Mouse (Mus musculus) heart, postnatal 14 days (tissue): ENCODE data around the gene Sco2. TPM values are rescaled to one million over a fixed set of nuclear protein-coding genes. Genes with fewer than 3 reads are reported as not detected.
A peak's percentile ranks its signal among the peaks of the same experiment; 100 is the strongest.

Source experiments
- DNase-seq, 2 experiments: peaks; one replicate each; pipeline ENCODE4 v3.0.0; 2021 to 2022
- intact Hi-C: fragments of 180-260 bp; cut with DNase I; formaldehyde crosslinking; loops from one replicate; pipeline ENCODE4 v1.15.1; 2025
- long read RNA-seq, 2 experiments: library from polyadenylated mRNA; stranded (forward); transcript quantifications; one replicate each; pipeline ENCODE4 v2.0.0; 2021
- total RNA-seq, 2 experiments: library from RNA; stranded (reverse); gene quantifications; 2 replicates each; pipeline ENCODE4 v1.2.3; 2021

Gene Sco2
- 10 to 100 TPM; 19.7 to 21.4 TPM for total RNA-seq
- long read RNA-seq, experiment 1, transcript Sco2-202 (2 exons, 1,250 nt): minor isoform, 5 of 23 reads
- long read RNA-seq, experiment 1, transcript Sco2-201 (3 exons, 1,145 nt): major isoform, 8 of 23 reads
- long read RNA-seq, experiment 1, partial matches to known transcripts: 10 of 23 reads
- long read RNA-seq, experiment 1, other reads (novel, unspliced or antisense): 0 of 23 reads
- long read RNA-seq, experiment 2, transcript Sco2-201 (3 exons, 1,145 nt): major isoform, 10 of 21 reads
- long read RNA-seq, experiment 2, partial matches to known transcripts: 9 of 21 reads
- long read RNA-seq, experiment 2, other reads (novel, unspliced or antisense): 0 of 21 reads

GRCm38 (mm10) chr15:89373762-89374248 lies at the start of gene Sco2:
Gene Sco2, minus strand, starts transcription at chr15:89373846.
- DNase-seq: peak; percentile 95 to 98
- intact Hi-C loops: loop anchor here (2.0 to 5.0 kb wide), 3 partner anchors 17 to 213 kb away; partner anchors contain the start of gene Sbf1

- intact Hi-C loops: no loop called here
- no peak for DNase-seq
Measured at GRCm38 (mm10) chr15:89421938-89422337, 48.3 kb upstream of the Sco2 start.

- intact Hi-C loops: no loop called here
- DNase-seq: no peak
Measured at GRCm38 (mm10) chr15:89415282-89415681, 41.6 kb upstream of the Sco2 start.

GRCm38 (mm10) chr15:89410118-89410517 lies 36.5 kb upstream of the Sco2 start, which contains the start of gene Syce3:
Gene Syce3, minus strand, starts transcription at chr15:89410503.
- DNase-seq: no peak
- intact Hi-C loops: no loop called here

GRCm38 (mm10) chr15:89406691-89407090 lies 33.0 kb upstream of the Sco2 start:
- DNase-seq: no peak

DNA sequence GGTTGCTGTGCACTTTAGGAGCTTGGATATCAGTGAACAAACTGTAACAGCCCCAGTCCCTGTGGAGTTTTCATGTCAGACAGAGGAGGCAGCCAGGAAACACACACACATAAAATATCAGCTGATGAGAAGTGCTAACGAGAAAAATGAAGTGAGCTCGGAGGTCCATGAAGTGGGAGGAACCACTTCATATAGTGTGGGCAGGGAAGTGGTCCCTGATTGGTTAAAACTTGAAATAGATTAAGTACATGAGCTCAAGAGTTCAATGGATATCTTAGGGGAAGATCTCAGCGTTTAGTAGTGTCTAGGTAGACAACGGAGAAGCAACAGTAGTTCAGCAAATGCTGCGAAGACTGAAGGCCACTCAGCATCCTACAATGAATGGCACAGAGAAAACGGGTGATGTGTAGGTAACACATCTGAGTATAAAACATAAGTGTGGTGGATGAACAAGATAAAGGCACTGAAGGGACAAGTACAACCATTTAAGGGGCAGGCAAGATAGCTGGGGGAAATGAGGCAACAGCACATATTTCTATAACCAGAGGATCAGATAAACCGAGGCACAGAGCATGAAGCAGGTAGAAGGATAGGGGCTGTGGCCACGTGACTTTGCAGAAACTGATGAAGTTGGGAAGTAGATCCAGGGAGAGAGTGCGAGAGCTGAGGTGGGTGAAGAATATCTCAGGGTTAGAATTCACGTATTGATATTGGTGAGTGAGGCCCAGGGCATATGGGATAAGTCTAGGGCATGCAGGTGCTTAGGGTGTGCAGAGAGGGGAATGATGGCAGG lies 31.4 kb upstream of the Sco2 start:
- intact Hi-C loops: no loop called here
- DNase-seq: no peak

More at GRCm38 (mm10) chr15:89406691-89407090, 33.0 kb upstream of the Sco2 start:
- intact Hi-C loops: no loop called here

GRCm38 (mm10) chr15:89402471-89402870 lies 28.8 kb upstream of the Sco2 start:
- intact Hi-C loops: no loop called here
- no peak for DNase-seq

DNA sequence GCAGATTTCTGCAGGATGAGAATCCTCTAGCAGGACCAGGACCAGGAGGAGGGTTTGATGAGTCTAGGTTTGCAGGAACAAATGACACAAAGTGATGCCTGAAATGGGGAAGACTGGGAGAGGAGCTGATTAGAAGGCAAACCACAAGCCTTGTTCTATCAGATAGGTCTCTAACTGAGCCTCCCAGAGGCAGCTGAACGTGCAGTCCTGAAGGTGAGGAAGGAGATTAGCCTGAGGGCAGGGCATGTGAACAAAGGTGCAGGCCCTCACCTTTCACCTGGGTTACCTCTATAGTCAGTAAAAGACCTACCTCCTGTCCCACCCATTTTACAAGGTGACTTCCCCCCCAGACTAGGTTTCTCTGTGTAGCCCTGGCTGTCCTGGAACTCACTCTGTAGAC lies 26.1 kb upstream of the Sco2 start:
- intact Hi-C loops: no loop called here
- DNase-seq: no peak

- no peak for DNase-seq
- intact Hi-C loops: no loop called here
Measured at GRCm38 (mm10) chr15:89398146-89398545, 24.5 kb upstream of the Sco2 start.

DNA sequence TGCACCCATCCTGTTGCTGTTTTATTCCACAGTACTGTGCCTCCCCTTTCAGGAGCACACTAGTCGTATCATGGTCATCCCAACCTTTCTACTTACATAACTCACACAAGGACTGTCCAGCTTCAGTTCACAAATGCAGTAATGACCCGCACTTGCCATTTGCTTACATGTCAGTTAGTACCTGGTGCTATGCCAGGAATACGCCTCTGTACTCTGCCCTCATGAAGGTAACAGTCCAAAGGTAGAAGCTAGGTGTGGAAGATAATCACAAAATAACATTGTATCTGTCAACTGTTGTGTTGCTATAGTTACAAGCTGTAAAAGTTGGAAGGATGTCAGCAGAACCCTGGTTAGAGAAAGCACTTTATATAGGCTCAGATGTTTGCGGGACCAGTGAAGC lies 23.2 kb upstream of the Sco2 start:
- no peak for DNase-seq
- intact Hi-C loops: no loop called here

DNA sequence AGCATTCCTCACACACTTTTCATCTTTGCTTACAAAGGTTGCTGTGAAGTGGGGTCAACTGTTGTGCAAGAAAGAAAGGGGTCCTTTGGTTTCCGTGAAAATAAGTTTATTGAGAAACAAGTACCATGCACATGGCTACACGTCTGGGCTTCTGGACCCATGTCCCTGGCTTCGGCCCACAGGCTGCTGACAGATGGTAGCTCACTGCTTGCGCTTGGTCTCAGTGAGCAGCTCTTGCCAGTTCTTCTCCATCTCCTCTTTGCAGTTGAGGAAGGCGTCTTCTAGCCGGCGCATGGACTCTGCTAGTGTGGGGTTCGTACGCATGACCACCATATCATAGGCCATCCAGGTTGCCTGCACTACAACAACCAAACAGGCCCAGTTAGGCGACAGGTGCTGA lies 16.4 kb upstream of the Sco2 start:
- intact Hi-C loops: no loop called here
- no peak for DNase-seq

DNA sequence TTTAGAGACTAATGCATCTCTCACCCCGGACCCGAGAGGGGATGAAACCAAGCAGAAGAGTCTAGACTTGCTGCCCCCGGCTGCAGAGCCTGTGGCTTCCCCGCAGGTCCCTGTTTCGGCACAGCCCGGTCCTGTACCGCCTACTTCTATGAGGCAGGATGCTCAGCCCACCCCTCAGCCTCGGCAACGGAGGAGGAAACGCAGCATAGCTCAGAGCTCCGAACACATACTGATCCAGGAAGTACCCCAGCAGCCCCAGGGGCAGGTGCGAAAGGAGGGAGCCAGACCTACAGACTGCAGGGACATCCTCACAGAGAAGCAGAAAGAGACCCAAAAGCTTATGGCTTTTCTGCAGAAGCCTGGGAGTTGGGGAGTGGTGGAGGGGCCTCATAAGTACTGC lies 13.5 kb upstream of the Sco2 start:
- intact Hi-C loops: no loop called here
- no peak for DNase-seq

DNA sequence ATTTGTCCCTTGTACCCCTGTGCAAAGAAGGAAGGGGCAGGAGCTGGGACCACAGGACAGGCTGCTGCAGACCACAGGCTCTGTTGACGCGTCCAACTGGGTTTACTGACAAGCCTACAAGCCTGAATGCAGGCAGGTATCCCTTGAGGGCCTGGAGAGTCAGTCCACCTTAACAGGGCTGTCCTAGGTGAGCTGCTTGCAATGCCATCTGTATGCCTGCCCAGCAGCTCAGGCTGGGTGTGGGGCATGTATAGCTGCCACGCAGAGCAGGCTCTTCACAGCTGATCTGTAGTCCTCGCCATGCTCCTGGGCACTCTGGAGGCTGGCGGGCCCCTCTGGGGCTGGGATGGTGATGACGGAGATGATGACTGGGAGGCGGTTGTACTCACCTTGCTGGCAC lies 11.0 kb upstream of the Sco2 start, which contains the start of gene Klhdc7b:
Klhdc7b (plus strand) TSS at position 301 of the 400 bp plus-strand sequence.
- intact Hi-C loops: no loop called here
- no peak for DNase-seq

- DNase-seq: peak; percentile 37 to 42
- intact Hi-C loops: loop anchor here (2.0 to 5.0 kb wide), 2 partner anchors 49 to 88 kb away; partner anchors contain the start of genes C730034F03Rik, Chkb and Gm44502
Measured at GRCm38 (mm10) chr15:89379429-89379828, 5.8 kb upstream of the Sco2 start.

GRCm38 (mm10) chr15:89378831-89379401 lies 5.3 kb upstream of the Sco2 start, which contains the start of gene Odf3b:
Gene Odf3b, minus strand, starts transcription at chr15:89379282.
- intact Hi-C loops: loop anchor here (2.0 to 5.0 kb wide), 2 partner anchors 50 to 88 kb away; partner anchors contain the start of genes C730034F03Rik, Chkb and Gm44502
- DNase-seq: peak; percentile 48 to 52

DNA sequence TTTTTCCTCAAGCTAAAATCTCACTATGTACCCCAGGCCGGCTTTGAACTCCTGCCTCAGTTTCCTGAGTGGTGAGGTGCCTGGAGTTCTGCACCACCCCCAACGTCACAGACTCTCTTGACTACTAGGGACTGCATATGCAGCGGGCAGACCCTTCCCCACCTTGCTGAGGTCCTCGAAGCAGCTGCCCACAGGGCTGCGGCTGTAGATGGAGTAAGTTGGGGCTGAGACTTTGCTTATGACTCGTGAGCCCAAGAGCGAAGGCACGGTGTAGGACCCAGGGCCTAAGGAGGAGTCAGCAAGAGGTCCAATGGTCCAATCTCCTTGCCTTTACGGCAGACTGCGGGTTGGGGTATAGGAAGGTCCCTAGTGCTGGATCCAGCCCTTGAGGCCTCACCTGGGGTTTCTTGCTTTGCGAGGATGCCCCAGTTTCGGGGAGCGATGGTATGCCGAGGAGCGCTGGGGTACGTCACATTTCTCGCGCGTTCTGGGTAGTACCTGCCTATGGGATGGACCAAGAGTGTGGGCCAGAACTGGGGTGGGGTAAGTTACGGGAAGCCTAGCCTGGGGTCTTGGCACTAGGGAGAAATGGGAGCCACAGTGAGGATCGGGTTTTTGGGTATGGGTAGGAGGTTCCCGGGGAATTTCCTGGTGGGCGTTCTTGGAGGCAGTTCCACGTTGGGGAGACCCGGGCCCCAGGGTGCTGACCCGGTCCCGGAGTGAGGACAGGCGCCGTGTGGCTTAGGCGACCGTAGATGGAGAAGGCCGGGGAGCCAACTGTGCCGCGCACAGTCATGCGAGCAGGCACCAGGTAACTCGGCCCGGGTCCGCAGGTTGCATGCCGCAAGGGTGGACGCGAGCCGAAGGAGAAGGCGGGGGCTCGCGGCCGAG lies 4.5 kb upstream of the Sco2 start:
- intact Hi-C loops: loop anchor here (2.0 to 5.0 kb wide), 2 partner anchors 51 to 89 kb away; partner anchors contain the start of genes C730034F03Rik, Chkb and Gm44502
- DNase-seq: no peak

GRCm38 (mm10) chr15:89377362-89377761 lies 3.7 kb upstream of the Sco2 start:
- intact Hi-C loops: loop anchor here (5.0 kb wide), 1 partner anchor 90 kb away; no protein-coding TSS in a partner anchor
- DNase-seq: no peak

DNA sequence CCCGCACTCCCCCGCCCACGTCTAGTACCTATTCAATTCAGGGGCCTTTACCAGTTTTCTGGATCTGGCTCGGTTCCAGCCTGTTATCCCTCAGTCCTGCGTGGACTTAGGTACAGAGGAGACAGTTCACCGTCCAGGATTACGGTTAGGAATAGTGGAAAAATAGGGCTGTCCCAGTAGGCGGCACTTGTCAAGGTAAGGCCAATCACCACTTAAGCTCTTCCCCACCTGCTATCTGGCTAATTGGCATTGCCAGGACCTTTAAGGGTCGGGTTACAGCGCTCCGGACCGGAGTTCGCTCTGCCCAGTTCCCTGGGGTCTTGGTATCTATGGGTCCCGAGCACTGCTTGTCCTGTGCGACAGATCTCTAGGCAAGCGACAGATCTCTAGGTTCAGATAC lies 3.3 kb upstream of the Sco2 start, which contains the start of gene Tymp:
Tymp (minus strand) TSS at position 83 of the 400 bp plus-strand sequence.
- intact Hi-C loops: loop anchor here (5.0 kb wide), 1 partner anchor 90 kb away; no protein-coding TSS in a partner anchor
- no peak for DNase-seq

DNA sequence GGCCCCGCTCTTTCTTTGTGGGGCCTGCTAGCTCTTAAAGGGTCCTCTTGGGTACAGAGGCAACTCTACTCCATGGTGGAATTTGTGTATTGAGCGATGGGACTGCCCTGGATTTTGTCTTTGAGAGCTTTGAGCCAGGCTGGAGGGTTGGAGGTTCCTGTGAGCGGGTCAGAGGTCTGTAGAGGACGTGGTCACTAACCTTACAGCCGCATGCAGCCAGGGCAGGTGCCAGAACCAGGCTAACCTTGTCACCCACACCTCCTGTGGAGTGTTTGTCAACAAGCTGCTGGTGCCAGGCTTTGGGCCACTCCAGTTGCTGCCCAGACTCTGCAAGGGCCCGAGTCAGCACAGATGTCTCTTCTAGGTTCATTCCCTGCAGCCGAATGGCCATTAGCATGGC lies 2.4 kb upstream of the Sco2 start:
- intact Hi-C loops: loop anchor here (5.0 kb wide), 1 partner anchor 91 kb away; no protein-coding TSS in a partner anchor
- no peak for DNase-seq
